Mouse (Mus musculus) myocyte (in vitro differentiated cells): Measurements from ENCODE around the gene Enah.

Experiments
- POLR2A ChIP-seq: IDR thresholded peaks from one replicate; pipeline ENCODE4 v1.6.1; 2011; ENCODE audit warnings: low read depth, mild to moderate bottlenecking, control low read depth, moderate library complexity; ENCODE audit not compliant: insufficient read length
- TCF12 ChIP-seq: IDR thresholded peaks from one replicate; pipeline ENCODE4 v1.6.1; 2011; ENCODE audit warnings: mild to moderate bottlenecking, control low read depth; ENCODE audit not compliant: poor library complexity, insufficient read depth, severe bottlenecking

DNA sequence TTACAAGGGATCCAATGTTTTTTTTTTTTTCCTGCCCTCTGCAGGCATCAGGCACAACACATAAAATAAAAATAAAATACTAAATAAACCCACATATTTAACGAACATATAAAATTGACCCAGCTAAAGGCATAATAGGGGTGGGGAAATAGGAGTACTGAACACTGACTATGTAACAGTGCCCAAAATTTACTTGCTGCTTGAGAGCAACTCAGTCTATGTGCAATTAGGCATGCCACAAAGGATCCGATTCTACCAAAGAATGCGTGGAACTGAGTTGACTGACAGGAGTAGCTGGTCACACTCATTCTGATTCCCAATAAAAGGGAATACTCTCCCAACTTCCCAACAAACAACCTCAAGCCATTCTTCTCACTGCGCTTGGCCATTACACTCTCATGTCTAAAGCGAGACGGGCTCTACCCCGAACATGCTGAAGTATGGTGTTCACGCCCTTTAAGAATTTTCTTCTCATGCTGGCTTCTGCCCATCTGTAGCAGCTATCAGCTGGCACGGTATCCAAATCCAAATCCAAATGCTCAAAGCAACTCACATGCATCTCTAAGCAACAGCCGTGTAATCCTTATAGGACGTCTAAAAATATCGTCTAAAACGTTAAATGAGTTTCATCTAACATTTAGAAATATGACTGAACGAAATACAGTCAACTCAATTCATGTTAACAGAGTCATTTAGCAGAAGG, 39.6 kb downstream of the Enah start:
- TF ChIP-seq TCF12 (no peak), POLR2A (no peak)
